Mouse (Mus musculus) bone marrow, adult 2 months (tissue): ENCODE data around the gene Sgip1. TPM values are rescaled to one million over a fixed set of nuclear protein-coding genes. Genes with fewer than 3 reads are reported as not detected.
A peak's percentile ranks its signal among the peaks of the same experiment; 100 is the strongest.

Experiments
- H3K27ac ChIP-seq: fragments of 200-500 bp; 2 replicates; pipeline ENCODE4 v1.5.1; 2012; ENCODE audit warnings: low read depth, mild to moderate bottlenecking, control low read depth, inconsistent platforms, low read length; ENCODE audit not compliant: control insufficient read depth, poor library complexity, insufficient read depth
- H3K4me1 ChIP-seq: fragments of 200-500 bp; 2 replicates; pipeline ENCODE4 v1.6.1; 2011; ENCODE audit warnings: low read length; ENCODE audit not compliant: control insufficient read depth, insufficient read depth
- H3K4me3 ChIP-seq: fragments of 200-500 bp; replicated peaks from 2 replicates; pipeline ENCODE3; 2011; ENCODE audit warnings: mild to moderate bottlenecking, low read depth, low read length, control low read depth; ENCODE audit not compliant: control insufficient read depth
- CTCF ChIP-seq: fragments of 200-500 bp; IDR thresholded peaks from 2 replicates; pipeline ENCODE4 v1.5.1; 2011; ENCODE audit warnings: low read length, control low read depth; ENCODE audit not compliant: control insufficient read depth, insufficient read depth
- POLR2A ChIP-seq: fragments of 200-500 bp; IDR thresholded peaks from 2 replicates; pipeline ENCODE4 v1.6.1; 2011; ENCODE audit warnings: low read depth, mild to moderate bottlenecking, control low read depth, low read length, borderline replicate concordance; ENCODE audit not compliant: control insufficient read depth
- WGBS: fragments of 180-500 bp; shearing (Covaris S2); methylation state at CpG from one replicate; pipeline ENCODE4 v1.1.7; 2018; 5-methylcytosine and 5-hydroxymethylcytosine counted together
- polyA plus RNA-seq: library from polyadenylated mRNA; stranded (reverse); fragments of >200 nt; gene quantifications from 2 replicates; pipeline ENCODE4 v1.2.4, GENCODE M21; 2011; ENCODE audit warnings: low replicate concordance; ENCODE audit not compliant: missing spikeins, insufficient read depth, insufficient read length

The Sgip1 gene
- polyA plus RNA-seq, 1 experiment = 1.2 TPM

DNA sequence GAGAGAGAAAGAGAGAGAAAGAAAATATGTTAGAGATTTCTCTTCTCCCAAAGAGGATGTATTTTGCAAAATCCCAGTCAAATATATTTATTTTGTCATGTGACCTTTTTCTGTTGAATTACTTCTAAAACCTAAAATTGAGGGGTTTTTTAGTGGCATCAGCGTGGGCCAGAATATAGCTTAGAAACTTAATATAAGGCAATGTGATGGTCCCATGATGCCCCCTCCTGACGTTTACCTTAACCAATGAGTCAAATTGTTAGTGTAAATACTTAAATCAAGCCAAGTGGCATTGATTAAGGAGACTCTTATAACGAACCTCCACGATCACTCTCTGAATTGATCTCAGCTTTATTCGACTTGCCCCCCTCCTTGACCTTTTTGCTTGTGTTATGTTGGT is 233.1 kb downstream of the Sgip1 start:
- H3K4me3 ChIP-seq = no peak overlapping the region
- TF ChIP-seq POLR2A (no peak), CTCF (no peak)
- no peak overlapping the region for H3K27ac ChIP-seq
- no peaks in the 10 kb centered on the region for H3K4me1 ChIP-seq
- WGBS = 72% methylated on average over 5 of the region's 5 CpGs

GRCm38 (mm10) chr4:102976290-102977275 is 235.5 kb downstream of the Sgip1 start:
- H3K27ac ChIP-seq = no peak overlapping the region
- 66% methylated on average over 12 of the region's 12 CpGs for WGBS
- no peak overlapping the region for H3K4me3 ChIP-seq
- no peak for TF ChIP-seq CTCF
- no peak for TF ChIP-seq POLR2A
- no peaks in the 10 kb centered on the region for H3K4me1 ChIP-seq

- Histone ChIP-seq H3K4me1 (no peaks in the 10 kb centered on the region; the same call in none of the 2 replicates), H3K4me3 (no peak overlapping the region), H3K27ac (no peak overlapping the region)
- no peak for TF ChIP-seq CTCF
- no peak for TF ChIP-seq POLR2A
- 39% methylated on average over 16 of the region's 16 CpGs for WGBS
Observed at GRCm38 (mm10) chr4:102977778-102978321, 236.8 kb downstream of the Sgip1 start.

DNA sequence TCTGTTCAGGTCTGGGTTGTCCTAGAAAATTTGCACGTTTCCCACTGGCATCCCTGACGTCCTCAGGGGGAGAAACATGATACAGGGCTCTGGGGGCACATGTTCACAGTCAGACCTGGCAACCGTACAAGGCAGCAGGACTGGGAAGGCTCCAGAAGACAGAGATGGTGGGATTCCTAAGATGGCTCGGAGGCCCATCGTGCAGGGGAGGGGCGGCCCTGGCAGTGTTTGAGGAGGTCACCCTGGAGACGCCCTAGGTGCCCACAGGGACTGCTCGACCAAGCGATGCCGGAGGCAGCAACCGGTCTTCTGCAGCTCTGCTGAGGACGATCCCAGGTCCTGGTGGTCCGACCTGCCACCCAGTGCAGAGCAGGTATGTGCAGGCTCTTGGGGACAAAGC is 237.3 kb downstream of the Sgip1 start, which contains the start of gene Tctex1d1:
Gene Tctex1d1 (plus strand): TSS at position 167 of the 400 bp plus-strand sequence.
- Histone ChIP-seq H3K4me3 (no peak within 1 kb of the TSS), H3K27ac (no peak within 1 kb of the TSS), H3K4me1 (no peaks in the 10 kb centered on the region; the same call in none of the 2 replicates)
- TF ChIP-seq POLR2A (no peak), CTCF (no peak)
- 1% methylated on average over 13 of the region's 13 CpGs for WGBS

DNA sequence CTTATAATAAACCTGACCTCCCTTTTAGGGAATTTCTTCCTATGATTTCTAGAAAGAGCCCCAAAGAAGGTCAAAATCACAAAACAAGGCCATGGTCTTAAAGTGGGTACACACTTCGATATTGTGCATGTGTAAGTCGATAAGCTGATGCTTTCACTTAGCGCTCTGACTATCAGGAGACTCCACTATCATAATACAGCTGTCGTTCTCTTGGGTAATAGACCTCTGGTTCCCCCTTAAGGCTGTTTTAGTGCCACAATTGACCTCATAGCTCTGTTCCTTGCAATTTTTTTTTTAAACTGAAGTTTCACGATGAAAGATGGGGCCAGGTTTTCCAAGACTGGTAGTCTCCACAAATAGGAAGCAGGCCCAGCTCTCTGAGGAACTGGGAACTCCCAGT is 238.3 kb downstream of the Sgip1 start:
- Histone ChIP-seq H3K4me3 (no peak overlapping the region), H3K4me1 (no peaks in the 10 kb centered on the region; the same call in none of the 2 replicates), H3K27ac (no peak overlapping the region)
- WGBS = 16% methylated on average over 5 of the region's 5 CpGs
- TF ChIP-seq CTCF (no peak), POLR2A (no peak)

GRCm38 (mm10) chr4:102981709-102982108 is 240.6 kb downstream of the Sgip1 start:
- Histone ChIP-seq H3K4me1 (no peaks in the 10 kb centered on the region; the same call in none of the 2 replicates), H3K27ac (no peak overlapping the region), H3K4me3 (no peak overlapping the region)
- 48% methylated on average over 8 of the region's 8 CpGs for WGBS
- no peak for TF ChIP-seq POLR2A
- no peak for TF ChIP-seq CTCF

- no peak overlapping the region for H3K27ac ChIP-seq
- TF ChIP-seq POLR2A = no peak
- no peak for TF ChIP-seq CTCF
- H3K4me3 ChIP-seq = no peak overlapping the region
- H3K4me1 ChIP-seq = no peaks in the 10 kb centered on the region; the same call in none of the 2 replicates
- WGBS = 67% methylated on average over 7 of the region's 7 CpGs
Observed at GRCm38 (mm10) chr4:102986173-102986572, 245.1 kb downstream of the Sgip1 start.

DNA sequence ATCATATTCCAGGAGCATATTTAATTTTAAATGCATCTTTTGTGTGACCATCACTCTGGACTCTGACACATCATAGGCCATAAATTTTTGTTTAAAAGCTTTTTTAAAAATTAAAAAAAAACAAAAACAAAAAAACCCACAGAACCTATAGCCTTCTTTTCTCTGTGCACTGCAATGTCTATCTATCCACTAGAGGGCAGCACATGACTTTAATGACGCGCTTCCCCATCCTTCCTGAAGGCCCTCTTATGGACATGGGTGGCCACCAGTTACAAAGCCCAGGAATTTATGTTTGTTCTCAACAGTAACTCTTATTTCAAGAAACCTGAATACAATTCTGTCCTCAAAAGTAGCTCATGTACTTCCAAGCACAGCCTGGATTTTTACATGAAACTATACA is 245.8 kb downstream of the Sgip1 start:
- no peak overlapping the region for H3K27ac ChIP-seq
- no peak overlapping the region for H3K4me3 ChIP-seq
- TF ChIP-seq CTCF (peak; percentile 54; the same call in 1 of the 2 replicates), POLR2A (no peak)
- no peaks in the 10 kb centered on the region for H3K4me1 ChIP-seq
- 1% methylated on average over 2 of the region's 2 CpGs for WGBS
